Mouse (Mus musculus) stomach, embryonic 15.5 days (tissue): ENCODE data around the gene Bcl7c. TPM values are rescaled to one million over a fixed set of nuclear protein-coding genes. Genes with fewer than 3 reads are reported as not detected.
"Not testable (repeated sequence)": the region's sequence is repeated elsewhere in the genome, so short reads cannot be mapped to it uniquely, and the experiment has no call there.

Experiments
- ATAC-seq: fragments of 200-750 bp; cut with Nextera tagmentation; 2 replicates; pipeline ENCODE4 v1.8.0; 2017; ENCODE audit warnings: low read depth, moderate number of reproducible peaks, moderate TSS enrichment; ENCODE audit not compliant: insufficient read depth, low FRiP score
- H3K27ac ChIP-seq: fragments of 300-500 bp; sonication (generic); 2 replicates; pipeline ENCODE4 v1.5.1; 2015; ENCODE audit warnings: mild to moderate bottlenecking, inconsistent platforms
- H3K27me3 ChIP-seq: fragments of 300-500 bp; sonication (generic); replicated peaks from 2 replicates; pipeline ENCODE4 v1.6.1; 2015; ENCODE audit warnings: inconsistent platforms
- H3K36me3 ChIP-seq: fragments of 300-500 bp; sonication (generic); 2 replicates; pipeline ENCODE4 v1.6.1; 2015; ENCODE audit warnings: inconsistent platforms
- H3K4me1 ChIP-seq: fragments of 300-500 bp; sonication (generic); 2 replicates; pipeline ENCODE4 v1.6.1; 2015; ENCODE audit warnings: inconsistent platforms
- H3K4me2 ChIP-seq: fragments of 300-500 bp; sonication (generic); 2 replicates; pipeline ENCODE4 v1.6.1; 2015; ENCODE audit warnings: mild to moderate bottlenecking, inconsistent platforms
- H3K4me3 ChIP-seq: fragments of 300-500 bp; sonication (generic); replicated peaks from 2 replicates; pipeline ENCODE4 v1.5.1; 2015; ENCODE audit warnings: inconsistent platforms
- H3K9ac ChIP-seq: fragments of 300-500 bp; sonication (generic); 2 replicates; pipeline ENCODE4 v1.6.1; 2015; ENCODE audit warnings: inconsistent platforms
- H3K9me3 ChIP-seq: fragments of 300-500 bp; sonication (generic); 2 replicates; pipeline ENCODE4 v1.6.1; 2016; ENCODE audit warnings: inconsistent platforms
- WGBS: fragments of 180-500 bp; shearing (Covaris S2); methylation state at CpG from one replicate; pipeline ENCODE4 v1.1.7; 2015; 5-methylcytosine and 5-hydroxymethylcytosine counted together
- polyA plus RNA-seq: library from polyadenylated mRNA; unstranded; fragments of >200 nt; fragmentation: Nextera tagmentation; extraction: Ambion mirVana; gene quantifications from 2 replicates; pipeline ENCODE4 v1.2.1, GENCODE M21; 2015

Gene Bcl7c
- polyA plus RNA-seq, 1 experiment from 2014 or later = 59.3 TPM

GRCm38 (mm10) chr7:127745251-127745651 is 36.5 kb upstream of the Bcl7c start:
- Histone ChIP-seq H3K27ac (peak overlapping the region; percentile 92), H3K4me1 (peaks cover 19% of the 10 kb centered on the region), H3K4me2 (peak overlapping the region; percentile 87), H3K9ac (peak overlapping the region; percentile 9; the same call in 1 of the 2 replicates), H3K36me3 (peaks cover 23% of the 10 kb centered on the region), H3K9me3 (no peaks in the 10 kb centered on the region), H3K4me3 (peak overlapping the region; percentile 81), H3K27me3 (no peaks in the 10 kb centered on the region)
- WGBS = under 1% methylated on average over 19 of the region's 19 CpGs
- ATAC-seq = peak; percentile 80

- under 1% methylated on average over 26 of the region's 26 CpGs for WGBS
- peak within 1 kb of the TSS; percentile 81 for H3K4me3 ChIP-seq
- peak within 1 kb of the TSS; percentile 92 for H3K27ac ChIP-seq
- H3K27me3 ChIP-seq = no peaks in the 10 kb centered on the region
- ATAC-seq = no peak
- peak within 1 kb of the TSS; percentile 9; the same call in 1 of the 2 replicates for H3K9ac ChIP-seq
- peaks cover 19% of the 10 kb centered on the region for H3K4me1 ChIP-seq
- H3K4me2 ChIP-seq = peak within 1 kb of the TSS; percentile 87
- no peaks in the 10 kb centered on the region for H3K9me3 ChIP-seq
- H3K36me3 ChIP-seq = peaks cover 15% of the 10 kb centered on the region
These were observed 35.8 kb upstream of the Bcl7c start, which contains the start of gene Fbxl19 for GRCm38 (mm10) chr7:127744366-127745045. TSS of gene Fbxl19 (plus strand) at chr7:127744543.

- 100% methylated on average over 1 of the region's 5 CpGs for WGBS
- not testable (repeated sequence) for H3K27ac ChIP-seq, H3K4me1 ChIP-seq, H3K36me3 ChIP-seq, H3K4me2 ChIP-seq, H3K27me3 ChIP-seq, H3K9ac ChIP-seq, H3K9me3 ChIP-seq, ATAC-seq, H3K4me3 ChIP-seq
These were observed 23.3 kb upstream of the Bcl7c start, which contains the start of gene Ctf2 for GRCm38 (mm10) chr7:127732066-127732465. TSS of gene Ctf2 (minus strand) at chr7:127732166.

- no peak overlapping the region for H3K27ac ChIP-seq
- H3K27me3 ChIP-seq = no peaks in the 10 kb centered on the region
- H3K4me3 ChIP-seq = no peak overlapping the region
- H3K9me3 ChIP-seq = no peaks in the 10 kb centered on the region
- H3K9ac ChIP-seq = no peak overlapping the region
- no peaks in the 10 kb centered on the region for H3K36me3 ChIP-seq
- H3K4me1 ChIP-seq = no peaks in the 10 kb centered on the region
- no peak overlapping the region for H3K4me2 ChIP-seq
- WGBS = 60% methylated on average over 4 of the region's 4 CpGs
- no peak for ATAC-seq
These were observed 21.4 kb upstream of the Bcl7c start for GRCm38 (mm10) chr7:127730170-127730569.

GRCm38 (mm10) chr7:127727898-127728297 is 19.2 kb upstream of the Bcl7c start:
- Histone ChIP-seq H3K27ac (no peak overlapping the region), H3K27me3 (no peaks in the 10 kb centered on the region), H3K4me1 (no peaks in the 10 kb centered on the region), H3K4me3 (no peak overlapping the region), H3K4me2 (no peak overlapping the region), H3K9ac (no peak overlapping the region), H3K9me3 (no peaks in the 10 kb centered on the region), H3K36me3 (no peaks in the 10 kb centered on the region)
- ATAC-seq = no peak
- WGBS = 80% methylated on average over 7 of the region's 7 CpGs

GRCm38 (mm10) chr7:127725924-127726323 is 17.2 kb upstream of the Bcl7c start:
- Histone ChIP-seq H3K27ac (no peak overlapping the region), H3K9ac (no peak overlapping the region), H3K27me3 (no peaks in the 10 kb centered on the region), H3K4me3 (no peak overlapping the region), H3K9me3 (no peaks in the 10 kb centered on the region), H3K4me1 (no peaks in the 10 kb centered on the region), H3K4me2 (no peak overlapping the region), H3K36me3 (no peaks in the 10 kb centered on the region)
- ATAC-seq = no peak
- 57% methylated on average over 6 of the region's 6 CpGs for WGBS

GRCm38 (mm10) chr7:127725490-127725889 is 16.8 kb upstream of the Bcl7c start:
- Histone ChIP-seq H3K4me3 (no peak overlapping the region), H3K4me1 (no peaks in the 10 kb centered on the region), H3K27ac (no peak overlapping the region), H3K9ac (no peak overlapping the region), H3K9me3 (no peaks in the 10 kb centered on the region), H3K4me2 (no peak overlapping the region), H3K36me3 (no peaks in the 10 kb centered on the region), H3K27me3 (no peaks in the 10 kb centered on the region)
- no peak for ATAC-seq
- WGBS = 51% methylated on average over 2 of the region's 2 CpGs

GRCm38 (mm10) chr7:127719258-127719657 is 10.5 kb upstream of the Bcl7c start:
- no peak for ATAC-seq
- WGBS = 87% methylated on average over 6 of the region's 6 CpGs

GRCm38 (mm10) chr7:127718339-127718738 is 9.6 kb upstream of the Bcl7c start:
- Histone ChIP-seq H3K36me3 (no peaks in the 10 kb centered on the region), H3K9ac (no peak overlapping the region), H3K9me3 (no peaks in the 10 kb centered on the region), H3K4me1 (peaks cover 13% of the 10 kb centered on the region), H3K27ac (no peak overlapping the region), H3K4me3 (no peak overlapping the region), H3K27me3 (no peaks in the 10 kb centered on the region), H3K4me2 (no peak overlapping the region)
- WGBS = 91% methylated on average over 6 of the region's 6 CpGs
- no peak for ATAC-seq

More at GRCm38 (mm10) chr7:127719258-127719657, 10.5 kb upstream of the Bcl7c start:
- Histone ChIP-seq H3K4me1 (peaks cover 8% of the 10 kb centered on the region), H3K9me3 (no peaks in the 10 kb centered on the region), H3K27me3 (no peaks in the 10 kb centered on the region), H3K27ac (no peak overlapping the region), H3K9ac (no peak overlapping the region), H3K4me2 (no peak overlapping the region), H3K4me3 (no peak overlapping the region), H3K36me3 (no peaks in the 10 kb centered on the region)

GRCm38 (mm10) chr7:127716992-127717391 is 8.3 kb upstream of the Bcl7c start:
- H3K9ac ChIP-seq = no peak overlapping the region
- H3K9me3 ChIP-seq = no peaks in the 10 kb centered on the region
- peaks cover 25% of the 10 kb centered on the region for H3K4me1 ChIP-seq
- no peaks in the 10 kb centered on the region for H3K36me3 ChIP-seq
- no peaks in the 10 kb centered on the region for H3K27me3 ChIP-seq
- peak overlapping the region; percentile 77 for H3K4me2 ChIP-seq
- H3K4me3 ChIP-seq = peak overlapping the region; percentile 35
- WGBS = 2% methylated on average over 40 of the region's 41 CpGs
- peak; percentile 54; the same call in 1 of the 2 replicates for ATAC-seq
- H3K27ac ChIP-seq = no peak overlapping the region

GRCm38 (mm10) chr7:127714816-127715215 is 6.1 kb upstream of the Bcl7c start:
- Histone ChIP-seq H3K4me3 (no peak overlapping the region), H3K9ac (no peak overlapping the region), H3K36me3 (no peaks in the 10 kb centered on the region), H3K27ac (no peak overlapping the region), H3K4me1 (peaks cover 33% of the 10 kb centered on the region), H3K27me3 (no peaks in the 10 kb centered on the region), H3K4me2 (no peak overlapping the region), H3K9me3 (no peaks in the 10 kb centered on the region)
- WGBS = 83% methylated on average over 4 of the region's 4 CpGs
- ATAC-seq = no peak

- peak; percentile 40 for ATAC-seq
- no peaks in the 10 kb centered on the region for H3K27me3 ChIP-seq
- peaks cover 43% of the 10 kb centered on the region for H3K4me1 ChIP-seq
- H3K27ac ChIP-seq = peak within 1 kb of the TSS; percentile 97
- H3K36me3 ChIP-seq = no peaks in the 10 kb centered on the region
- peak within 1 kb of the TSS; percentile 47 for H3K4me3 ChIP-seq
- H3K4me2 ChIP-seq = peak within 1 kb of the TSS; percentile 59
- H3K9me3 ChIP-seq = no peaks in the 10 kb centered on the region
- 0 out of 2 replicates have a peak within 1 kb of the TSS, but pooled peaks have one; percentile 19 for H3K9ac ChIP-seq
- WGBS = under 1% methylated on average over 28 of the region's 28 CpGs
These were observed 4.0 kb upstream of the Bcl7c start, which contains the start of gene Ctf1 for GRCm38 (mm10) chr7:127712461-127713385. TSS of gene Ctf1 (plus strand) at chr7:127712736.
